Comparison of ENCODE assay signal across 21 mouse cellular contexts in genomic region chr13:93331721-93332120, GRCm38 (mm10). TPM values are rescaled to one million over a fixed set of nuclear protein-coding genes. Genes with fewer than 3 reads are reported as not detected.
DNase-seq lines count a peak whose midpoint lies in the region; ATAC-seq and TF ChIP-seq lines count a peak whose summit lies in the region.
"Had no signal": no experiment of that assay in that cellular context is flagged by ENCODE, and none has a peak within 500 bp of the region (broad histone marks: within the 10 kb centered on the region; RNA-seq: fewer than 3 reads in every experiment).

No protein-coding gene starts in this region.

- H3K27me3 ChIP-seq in liver, embryonic 12.5 days (replicated peaks): no peaks in the 10 kb centered on the region
- no peaks in the 10 kb centered on the region for H3K27me3 ChIP-seq in liver, embryonic 11.5 days (replicated peaks; ENCODE audit: control insufficient read depth, insufficient read depth, low read length)
- no peaks in the 10 kb centered on the region for H3K27me3 ChIP-seq in G1E (ENCODE audit: insufficient read depth, low read length)
- no peaks in the 10 kb centered on the region for H3K27me3 ChIP-seq in midbrain, embryonic 10.5 days (ENCODE audit: low read depth, poor library complexity, severe bottlenecking)
- H3K27me3 ChIP-seq: forebrain, embryonic 13.5 days; hindbrain, embryonic 12.5 days had no signal

- no peak overlapping the region for H3K9ac ChIP-seq in liver, embryonic 12.5 days
- no peak overlapping the region for H3K9ac ChIP-seq in liver, embryonic 11.5 days (ENCODE audit: low read depth, low read length)
- H3K9ac ChIP-seq: forebrain, embryonic 13.5 days; hindbrain, embryonic 12.5 days had no signal

- H3K4me2 ChIP-seq in liver, embryonic 12.5 days: peak overlapping the region; percentile 1; the same call in 1 of the 2 replicates
- no peak overlapping the region for H3K4me2 ChIP-seq in liver, embryonic 11.5 days
- H3K4me2 ChIP-seq: forebrain, embryonic 13.5 days; heart, embryonic 11.5 days; hindbrain, embryonic 12.5 days had no signal

- DNase-seq in liver, embryonic 11.5 days (ENCODE audit: low spot score): no peak
- no peak for DNase-seq in G1E (ENCODE audit: low spot score)
- peak; percentile 21 for DNase-seq in induced T-regulatory cell, adult 2 months (ENCODE audit: low read depth)
- no peak for DNase-seq in midbrain, embryonic 10.5 days (ENCODE audit: low spot score)
- no peak for DNase-seq in kidney, postnatal 36 days
- no peak for DNase-seq in gastrocnemius, postnatal 36 days
- DNase-seq: adrenal gland, adult 8-10 months; adrenal gland, postnatal 25 days; B cell, adult 2 months; cerebellum, adult 11-12 months; cerebellum, adult 8-10 months; cerebellum, postnatal 14 days had no signal

- no peak for TF ChIP-seq CTCF in G1E (IDR thresholded peaks at IDR 0.05; ENCODE audit: low read depth, low read length)

- no peak overlapping the region for H3K27ac ChIP-seq in liver, embryonic 12.5 days
- H3K27ac ChIP-seq in liver, embryonic 11.5 days (ENCODE audit: low read depth, low read length): no peak overlapping the region
- H3K27ac ChIP-seq in midbrain, embryonic 10.5 days (replicated peaks): no peak overlapping the region
- H3K27ac ChIP-seq: forebrain, embryonic 10.5 days; forebrain, embryonic 13.5 days; hindbrain, embryonic 12.5 days had no signal

- intact Hi-C loops in gastrocnemius, postnatal 36 days (cut with DNase I): no loop called here

- H3K9me3 ChIP-seq in liver, embryonic 12.5 days (replicated peaks): no peaks in the 10 kb centered on the region
- no peaks in the 10 kb centered on the region for H3K9me3 ChIP-seq in liver, embryonic 11.5 days (ENCODE audit: control insufficient read depth, low read length)
- H3K9me3 ChIP-seq in G1E (replicated peaks): 0 out of 2 replicates have a peak, but pooled peaks cover 2% of the 10 kb centered on the region
- no peaks in the 10 kb centered on the region for H3K9me3 ChIP-seq in midbrain, embryonic 10.5 days (replicated peaks)
- H3K9me3 ChIP-seq: forebrain, embryonic 10.5 days; forebrain, embryonic 13.5 days; hindbrain, embryonic 12.5 days had no signal

- H3K4me3 ChIP-seq in liver, embryonic 12.5 days: no peak overlapping the region
- H3K4me3 ChIP-seq in liver, embryonic 11.5 days (ENCODE audit: low read depth, low read length): no peak overlapping the region
- H3K4me3 ChIP-seq in G1E (ENCODE audit: low read depth, low read length): no peak overlapping the region; the same call in 1 of the 2 replicates
- no peak overlapping the region for H3K4me3 ChIP-seq in midbrain, embryonic 10.5 days
- H3K4me3 ChIP-seq: forebrain, embryonic 10.5 days; forebrain, embryonic 13.5 days; hindbrain, embryonic 12.5 days had no signal

- H3K4me1 ChIP-seq in liver, embryonic 12.5 days: peaks cover 15% of the 10 kb centered on the region
- H3K4me1 ChIP-seq in liver, embryonic 11.5 days (replicated peaks; ENCODE audit: control insufficient read depth, insufficient read depth, low read length): peaks cover 4% of the 10 kb centered on the region
- peaks cover 22% of the 10 kb centered on the region for H3K4me1 ChIP-seq in G1E (ENCODE audit: insufficient read depth, low read depth, low read length)
- no peaks in the 10 kb centered on the region for H3K4me1 ChIP-seq in midbrain, embryonic 10.5 days
- H3K4me1 ChIP-seq: forebrain, embryonic 10.5 days; forebrain, embryonic 13.5 days; hindbrain, embryonic 12.5 days had no signal

- WGBS in liver, embryonic 12.5 days (ENCODE audit: insufficient replicate concordance): 35% methylated on average over 2 of the region's 2 CpGs
- WGBS in liver, embryonic 11.5 days: 69% methylated on average over 2 of the region's 2 CpGs
- WGBS in midbrain, embryonic 10.5 days: 90% methylated on average over 2 of the region's 2 CpGs

- peak; percentile 72 for ATAC-seq in liver, embryonic 12.5 days
- ATAC-seq in liver, embryonic 11.5 days (replicated peaks; ENCODE audit: low FRiP score): no peak; the same call in 1 of the 2 replicates
- peak; percentile 15 for ATAC-seq in CD4-positive, CD25-positive, alpha-beta regulatory T cell, adult 4 months
- ATAC-seq in G1E (ENCODE audit: extremely low read depth, insufficient number of reproducible peaks, low FRiP score, poor library complexity, severe bottlenecking): peak; percentile 45
- ATAC-seq: forebrain, embryonic 13.5 days; forebrain, embryonic 16.5 days; hindbrain, embryonic 16.5 days; intestine, embryonic 16.5 days had no signal

- no peaks in the 10 kb centered on the region for H3K36me3 ChIP-seq in liver, embryonic 12.5 days
- H3K36me3 ChIP-seq in liver, embryonic 11.5 days (ENCODE audit: control insufficient read depth, insufficient read depth, low read length): no peaks in the 10 kb centered on the region
- peaks cover 4% of the 10 kb centered on the region for H3K36me3 ChIP-seq in G1E (replicated peaks)
- no peaks in the 10 kb centered on the region for H3K36me3 ChIP-seq in midbrain, embryonic 10.5 days
- H3K36me3 ChIP-seq: forebrain, embryonic 10.5 days; hindbrain, embryonic 12.5 days had no signal

RNA-seq across cellular contexts. Expression of gene Homer1, which starts 32.3 kb away (rescaled TPM):
- 7.1 and 8.2 TPM in 2 replicates for polyA plus RNA-seq in liver, embryonic 12.5 days (2016; fragmentation: Nextera tagmentation; extraction: Ambion mirVana)
- 6.5 and 8.5 TPM in 2 replicates for polyA plus RNA-seq in liver, embryonic 11.5 days (2014; fragmentation: Nextera tagmentation; extraction: Ambion mirVana)
- 1 to 10 TPM; 3.0 to 5.6 TPM for polyA plus RNA-seq in CD4-positive, CD25-positive, alpha-beta regulatory T cell, adult 4 months (2017; shearing (Covaris generic))
- 20.9 and 24.5 TPM in 2 replicates for total RNA-seq in G1E (2014; fragmentation: Nextera tagmentation)
- total RNA-seq in G1E (2017): 27.4 and 30.4 TPM in 2 replicates
- polyA plus RNA-seq in G1E (2012): 5.3 and 6.1 TPM in 2 replicates
- polyA plus RNA-seq in midbrain, embryonic 10.5 days (2016; fragmentation: Nextera tagmentation; extraction: Ambion mirVana): 7.4 and 7.8 TPM in 2 replicates
- 100 to 1,000 TPM in 1 of 2 experiments, 10 to 100 TPM in 1; 86.4 to 108 TPM for total RNA-seq in gastrocnemius, postnatal 36 days (2021)
